Mouse (Mus musculus) brain, embryonic 14.5 days (tissue): ENCODE measurements around the gene Elmod1.

Experiments used
- CTCF ChIP-seq: fragments of 200-500 bp; IDR thresholded peaks from 2 replicates; pipeline ENCODE4 v1.5.1; 2012; ENCODE audit warnings: inconsistent platforms, mild to moderate bottlenecking, moderate library complexity, borderline replicate concordance; ENCODE audit not compliant: insufficient read depth, insufficient read length; ENCODE audit errors: extremely low read depth
- POLR2A ChIP-seq: fragments of 200-500 bp; IDR thresholded peaks from 2 replicates; pipeline ENCODE4 v1.6.1; 2012; ENCODE audit warnings: mild to moderate bottlenecking, inconsistent platforms, borderline replicate concordance; ENCODE audit not compliant: poor library complexity, insufficient read depth, insufficient read length, severe bottlenecking; ENCODE audit errors: extremely low read depth

DNA sequence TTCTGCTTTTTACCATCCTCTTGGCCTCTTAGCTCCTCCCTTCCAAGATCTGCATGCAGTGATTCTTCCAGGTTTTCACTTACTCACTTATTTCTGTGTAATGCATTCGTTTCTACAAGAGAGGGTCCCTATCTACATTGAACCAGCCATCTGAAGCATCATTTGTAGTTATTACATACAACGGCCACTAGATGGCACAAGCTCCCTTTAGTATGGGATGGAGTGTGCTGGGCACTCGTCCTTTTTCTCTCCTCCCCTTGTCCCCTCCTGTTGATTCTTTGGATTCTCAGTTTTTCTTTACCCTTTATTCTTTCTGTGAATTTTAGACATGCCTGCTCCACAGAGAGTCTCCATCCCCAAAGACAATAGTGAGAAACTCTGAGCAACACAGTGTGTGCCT lies 15.8 kb upstream of the Elmod1 start:
- TF ChIP-seq CTCF: peak; percentile 83
- no peak for TF ChIP-seq POLR2A
